Mouse (Mus musculus): ENCODE data around the gene Clcn6. TPM values are rescaled to one million over a fixed set of nuclear protein-coding genes. Genes with fewer than 3 reads are reported as not detected.

The Clcn6 gene
- polyA plus RNA-seq, 1 experiment from 2014 or later: 7.3 TPM

GRCm38 (mm10) chr4:148040029-148040830 lies 1.6 kb upstream of the Clcn6 start:
- no peaks in the 10 kb centered on the region for H3K27me3 ChIP-seq (ENCODE audit: control insufficient read depth, insufficient read depth, low read length)
- H3K27ac ChIP-seq (ENCODE audit: low read depth, low read length): peak overlapping the region; percentile 75
- H3K4me2 ChIP-seq: peak overlapping the region; percentile 91
- peak overlapping the region; percentile 69 for H3K4me3 ChIP-seq (ENCODE audit: low read depth, low read length)
- peaks cover 9% of the 10 kb centered on the region for H3K36me3 ChIP-seq (ENCODE audit: control insufficient read depth, insufficient read depth, low read length)
- ATAC-seq (replicated peaks; ENCODE audit: insufficient number of reproducible peaks, low FRiP score, low TSS enrichment): no peak
- H3K9me3 ChIP-seq (replicated peaks; ENCODE audit: control insufficient read depth, low read length): no peaks in the 10 kb centered on the region
- 55% methylated on average over 15 of the region's 15 CpGs for WGBS (ENCODE audit: insufficient replicate concordance)
- peak overlapping the region; percentile 77 for H3K9ac ChIP-seq (ENCODE audit: low read depth, low read length)
- peaks cover 33% of the 10 kb centered on the region for H3K4me1 ChIP-seq (ENCODE audit: control insufficient read depth, insufficient read depth, low read length)

GRCm38 (mm10) chr4:148039254-148040028 lies 820 bp upstream of the Clcn6 start:
- 0 out of 2 replicates have a peak, but pooled peaks have one; percentile 5 for ATAC-seq (replicated peaks; ENCODE audit: insufficient number of reproducible peaks, low FRiP score, low TSS enrichment)
- peak overlapping the region; percentile 69 for H3K4me3 ChIP-seq (ENCODE audit: low read depth, low read length)
- no peaks in the 10 kb centered on the region for H3K27me3 ChIP-seq (ENCODE audit: control insufficient read depth, insufficient read depth, low read length)
- H3K36me3 ChIP-seq (ENCODE audit: control insufficient read depth, insufficient read depth, low read length): peaks cover 9% of the 10 kb centered on the region
- no peaks in the 10 kb centered on the region for H3K9me3 ChIP-seq (replicated peaks; ENCODE audit: control insufficient read depth, low read length)
- H3K9ac ChIP-seq (ENCODE audit: low read depth, low read length): peak overlapping the region; percentile 77
- peak overlapping the region; percentile 75 for H3K27ac ChIP-seq (ENCODE audit: low read depth, low read length)
- H3K4me2 ChIP-seq: peak overlapping the region; percentile 91
- 19% methylated on average over 19 of the region's 19 CpGs for WGBS (ENCODE audit: insufficient replicate concordance)
- H3K4me1 ChIP-seq (ENCODE audit: control insufficient read depth, insufficient read depth, low read length): peaks cover 33% of the 10 kb centered on the region

- peak overlapping the region; percentile 69 for H3K4me3 ChIP-seq (ENCODE audit: low read depth, low read length)
- H3K36me3 ChIP-seq (ENCODE audit: control insufficient read depth, insufficient read depth, low read length): peaks cover 3% of the 10 kb centered on the region; the same call in 1 of the 2 replicates
- 6% methylated on average over 26 of the region's 26 CpGs for WGBS (ENCODE audit: insufficient replicate concordance)
- H3K27me3 ChIP-seq (ENCODE audit: control insufficient read depth, insufficient read depth, low read length): no peaks in the 10 kb centered on the region
- H3K9me3 ChIP-seq (replicated peaks; ENCODE audit: control insufficient read depth, low read length): no peaks in the 10 kb centered on the region
- peak overlapping the region; percentile 69 for H3K9ac ChIP-seq (ENCODE audit: low read depth, low read length)
- no peak for ATAC-seq (replicated peaks; ENCODE audit: insufficient number of reproducible peaks, low FRiP score, low TSS enrichment)
- H3K4me2 ChIP-seq: peak overlapping the region; percentile 67
- peak overlapping the region; percentile 55 for H3K27ac ChIP-seq (ENCODE audit: low read depth, low read length)
- H3K4me1 ChIP-seq (ENCODE audit: control insufficient read depth, insufficient read depth, low read length): peaks cover 33% of the 10 kb centered on the region
Measured at GRCm38 (mm10) chr4:148038079-148038599, 482 bp downstream of the Clcn6 start.

- WGBS (ENCODE audit: insufficient replicate concordance): 84% methylated on average over 3 of the region's 3 CpGs
- Histone ChIP-seq H3K27me3 (ENCODE audit: control insufficient read depth, insufficient read depth, low read length) (no peaks in the 10 kb centered on the region), H3K4me3 (ENCODE audit: low read depth, low read length) (no peak overlapping the region), H3K9ac (ENCODE audit: low read depth, low read length) (no peak overlapping the region), H3K4me1 (ENCODE audit: control insufficient read depth, insufficient read depth, low read length) (peaks cover 14% of the 10 kb centered on the region), H3K36me3 (ENCODE audit: control insufficient read depth, insufficient read depth, low read length) (no peaks in the 10 kb centered on the region), H3K27ac (ENCODE audit: low read depth, low read length) (no peak overlapping the region), H3K4me2 (no peak overlapping the region), H3K9me3 (replicated peaks; ENCODE audit: control insufficient read depth, low read length) (no peaks in the 10 kb centered on the region)
- no peak for ATAC-seq (replicated peaks; ENCODE audit: insufficient number of reproducible peaks, low FRiP score, low TSS enrichment)
Measured at GRCm38 (mm10) chr4:148035440-148035839, 3.2 kb downstream of the Clcn6 start.

GRCm38 (mm10) chr4:148033858-148034410 lies 4.7 kb downstream of the Clcn6 start:
- H3K36me3 ChIP-seq (ENCODE audit: control insufficient read depth, insufficient read depth, low read length): no peaks in the 10 kb centered on the region
- H3K9me3 ChIP-seq (replicated peaks; ENCODE audit: control insufficient read depth, low read length): no peaks in the 10 kb centered on the region
- no peak overlapping the region for H3K27ac ChIP-seq (ENCODE audit: low read depth, low read length)
- no peak for ATAC-seq (replicated peaks; ENCODE audit: insufficient number of reproducible peaks, low FRiP score, low TSS enrichment)
- H3K4me2 ChIP-seq: no peak overlapping the region
- no peak overlapping the region for H3K4me3 ChIP-seq (ENCODE audit: low read depth, low read length)
- H3K9ac ChIP-seq (ENCODE audit: low read depth, low read length): no peak overlapping the region
- 82% methylated on average over 7 of the region's 7 CpGs for WGBS (ENCODE audit: insufficient replicate concordance)
- peaks cover 5% of the 10 kb centered on the region; the same call in 1 of the 2 replicates for H3K4me1 ChIP-seq (ENCODE audit: control insufficient read depth, insufficient read depth, low read length)
- no peaks in the 10 kb centered on the region for H3K27me3 ChIP-seq (ENCODE audit: control insufficient read depth, insufficient read depth, low read length)

GRCm38 (mm10) chr4:148030506-148030905 lies 8.1 kb downstream of the Clcn6 start:
- Histone ChIP-seq H3K4me1 (ENCODE audit: control insufficient read depth, insufficient read depth, low read length) (no peaks in the 10 kb centered on the region), H3K9ac (ENCODE audit: low read depth, low read length) (no peak overlapping the region), H3K36me3 (ENCODE audit: control insufficient read depth, insufficient read depth, low read length) (peaks cover 9% of the 10 kb centered on the region), H3K4me3 (ENCODE audit: low read depth, low read length) (no peak overlapping the region), H3K4me2 (no peak overlapping the region), H3K27ac (ENCODE audit: low read depth, low read length) (no peak overlapping the region), H3K27me3 (ENCODE audit: control insufficient read depth, insufficient read depth, low read length) (no peaks in the 10 kb centered on the region), H3K9me3 (replicated peaks; ENCODE audit: control insufficient read depth, low read length) (no peaks in the 10 kb centered on the region)
- no peak for ATAC-seq (replicated peaks; ENCODE audit: insufficient number of reproducible peaks, low FRiP score, low TSS enrichment)
- WGBS (ENCODE audit: insufficient replicate concordance): 94% methylated on average over 5 of the region's 5 CpGs

GRCm38 (mm10) chr4:148029297-148029696 lies 9.3 kb downstream of the Clcn6 start:
- peaks cover 10% of the 10 kb centered on the region for H3K36me3 ChIP-seq (ENCODE audit: control insufficient read depth, insufficient read depth, low read length)
- 95% methylated on average over 7 of the region's 7 CpGs for WGBS (ENCODE audit: insufficient replicate concordance)

GRCm38 (mm10) chr4:148024003-148024402 lies 14.6 kb downstream of the Clcn6 start:
- no peaks in the 10 kb centered on the region for H3K4me1 ChIP-seq (ENCODE audit: control insufficient read depth, insufficient read depth, low read length)
- H3K4me3 ChIP-seq (ENCODE audit: low read depth, low read length): no peak overlapping the region
- H3K4me2 ChIP-seq: no peak overlapping the region
- WGBS (ENCODE audit: insufficient replicate concordance): 84% methylated on average over 3 of the region's 3 CpGs
- H3K36me3 ChIP-seq (ENCODE audit: control insufficient read depth, insufficient read depth, low read length): peaks cover 32% of the 10 kb centered on the region
- no peaks in the 10 kb centered on the region for H3K27me3 ChIP-seq (ENCODE audit: control insufficient read depth, insufficient read depth, low read length)
- no peaks in the 10 kb centered on the region for H3K9me3 ChIP-seq (replicated peaks; ENCODE audit: control insufficient read depth, low read length)
- no peak overlapping the region for H3K9ac ChIP-seq (ENCODE audit: low read depth, low read length)
- H3K27ac ChIP-seq (ENCODE audit: low read depth, low read length): no peak overlapping the region
- ATAC-seq (replicated peaks; ENCODE audit: insufficient number of reproducible peaks, low FRiP score, low TSS enrichment): no peak

More at GRCm38 (mm10) chr4:148029297-148029696, 9.3 kb downstream of the Clcn6 start:
- H3K27me3 ChIP-seq (ENCODE audit: control insufficient read depth, insufficient read depth, low read length): no peaks in the 10 kb centered on the region
- no peak overlapping the region for H3K4me3 ChIP-seq (ENCODE audit: low read depth, low read length)
- ATAC-seq (replicated peaks; ENCODE audit: insufficient number of reproducible peaks, low FRiP score, low TSS enrichment): no peak
- no peak overlapping the region for H3K9ac ChIP-seq (ENCODE audit: low read depth, low read length)
- H3K27ac ChIP-seq (ENCODE audit: low read depth, low read length): no peak overlapping the region
- no peaks in the 10 kb centered on the region for H3K4me1 ChIP-seq (ENCODE audit: control insufficient read depth, insufficient read depth, low read length)
- H3K4me2 ChIP-seq: no peak overlapping the region
- H3K9me3 ChIP-seq (replicated peaks; ENCODE audit: control insufficient read depth, low read length): no peaks in the 10 kb centered on the region

Measured in heart, embryonic 11.5 days (tissue).